Mouse (Mus musculus): ENCODE measurements at regions not wholly inside any gene's neighbourhood (a gene's known extent, or its start where the extent isn't known, plus 50 kb on each side); places are given as distances from the start of the nearest gene placed in this dataset.
"Not testable (repeated sequence)": the region's sequence is repeated elsewhere in the genome, so short reads cannot be mapped to it uniquely, and the experiment has no call there.

- DNase-seq = no peak
Measured at GRCm38 (mm10) chrX:92981141-92981540, 305.1 kb upstream of the Arx start.

GRCm38 (mm10) chrX:93002236-93002976 is 283.8 kb upstream of the Arx start:
- no peak for DNase-seq

- no peak for DNase-seq
Measured at GRCm38 (mm10) chrX:93006681-93007080, 279.6 kb upstream of the Arx start.

GRCm38 (mm10) chrX:93011578-93011977 is 274.7 kb upstream of the Arx start:
- no peak for DNase-seq

GRCm38 (mm10) chrX:93016391-93016790 is 269.9 kb upstream of the Arx start:
- DNase-seq = no peak

- DNase-seq = no peak
Measured at GRCm38 (mm10) chrX:93041096-93041495, 245.1 kb upstream of the Arx start.

GRCm38 (mm10) chrX:93042736-93043135 is 243.5 kb upstream of the Arx start:
- no peak for DNase-seq

- DNase-seq = no peak
Measured at GRCm38 (mm10) chrX:93048967-93049754, 237.1 kb upstream of the Arx start.

GRCm38 (mm10) chrX:93049755-93050143 is 236.5 kb upstream of the Arx start:
- DNase-seq = no peak

- no peak for DNase-seq
Measured at GRCm38 (mm10) chrX:93059533-93059932, 226.7 kb upstream of the Arx start.

GRCm38 (mm10) chrX:93068884-93069283 is 217.4 kb upstream of the Arx start:
- DNase-seq = no peak

GRCm38 (mm10) chrX:93069569-93070289 is 216.5 kb upstream of the Arx start:
- DNase-seq = peak; percentile 14 to 21

- DNase-seq = no peak
Measured at GRCm38 (mm10) chrX:93070290-93070611, 216.0 kb upstream of the Arx start.

GRCm38 (mm10) chrX:93088976-93089375 is 197.3 kb upstream of the Arx start:
- no peak for DNase-seq

- no peak for DNase-seq
Measured at GRCm38 (mm10) chrX:93097551-93097950, 188.7 kb upstream of the Arx start.

- no peak for DNase-seq
Measured at GRCm38 (mm10) chrX:93107930-93108567, 178.2 kb upstream of the Arx start.

- not testable (repeated sequence) for DNase-seq
Measured at GRCm38 (mm10) chrX:93154367-93154766, 131.9 kb upstream of the Arx start.

- DNase-seq = no peak
Measured at GRCm38 (mm10) chrX:93159105-93159504, 127.1 kb upstream of the Arx start.

GRCm38 (mm10) chrX:93160956-93161355 is 125.3 kb upstream of the Arx start:
- no peak for DNase-seq

Measured in B cell, adult 2 months (primary cell).